Mouse (Mus musculus): ENCODE data around the gene Tmem253. TPM values are rescaled to one million over a fixed set of nuclear protein-coding genes. Genes with fewer than 3 reads are reported as not detected.

Tmem253 gene
- total RNA-seq, 2 experiments from 2014 or later: 1.5 to 1.9 TPM

DNA sequence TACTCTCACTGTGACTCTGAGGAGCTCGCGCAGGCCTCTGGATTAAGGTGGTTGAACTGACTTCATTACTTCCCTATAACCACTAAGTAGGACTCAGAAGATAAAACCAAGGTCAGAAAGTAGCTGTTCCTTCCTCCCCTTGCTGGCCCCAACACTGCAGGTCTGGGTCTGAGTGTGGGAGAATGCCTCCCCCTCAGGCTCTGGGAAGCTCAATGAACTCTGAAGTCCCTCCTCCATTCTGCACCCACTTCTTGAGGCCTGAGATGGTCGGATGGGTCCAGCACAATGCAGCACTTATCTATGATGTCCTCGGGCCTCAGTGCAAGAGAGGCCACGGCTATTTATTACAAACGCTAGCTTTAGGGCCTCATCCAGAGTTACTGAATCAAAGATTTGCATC lies 9.8 kb upstream of the Tmem253 start:
- DNase-seq: no peak
- intact Hi-C loops (cut with DNase I): no loop called here

DNA sequence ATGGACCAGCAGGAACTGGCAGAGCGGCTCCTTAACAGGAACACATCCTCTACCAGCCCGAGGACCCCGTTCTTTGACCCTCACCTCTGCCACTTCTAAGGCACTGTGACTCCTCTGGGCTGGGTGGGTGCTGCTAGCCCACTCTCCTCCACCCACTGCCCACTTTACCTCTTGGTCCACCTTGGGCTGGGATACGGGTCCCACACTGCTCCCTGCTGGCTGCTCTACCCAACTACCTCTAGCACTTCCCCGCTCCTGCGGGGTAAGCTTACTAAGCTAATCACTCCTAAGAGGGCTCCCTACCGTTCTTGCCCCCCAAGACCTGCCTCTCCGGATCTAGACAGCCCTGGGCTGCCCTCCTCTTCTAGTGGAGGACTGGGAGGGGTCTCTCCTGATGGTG lies 9.2 kb upstream of the Tmem253 start:
- intact Hi-C loops (cut with DNase I): no loop called here

DNA sequence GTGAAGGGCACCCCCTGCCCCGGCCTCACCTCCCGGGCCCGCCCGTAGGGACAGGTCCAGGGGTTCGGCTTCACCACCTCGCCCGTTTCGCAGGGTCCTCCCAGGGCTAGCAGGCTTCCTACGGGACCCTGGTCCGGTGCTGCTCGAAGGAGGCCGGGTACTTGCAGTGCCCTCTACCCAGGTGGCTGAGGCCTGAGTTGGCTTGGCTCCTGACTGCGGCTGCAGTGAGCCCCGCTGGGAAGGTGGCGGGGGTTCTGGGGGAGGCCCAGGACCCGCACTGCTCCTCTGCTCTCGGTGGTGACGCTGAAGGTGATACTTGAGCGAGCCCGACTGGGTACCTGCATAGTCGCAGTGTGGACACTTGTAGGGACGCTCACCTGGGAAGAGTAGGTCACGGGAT lies 8.7 kb upstream of the Tmem253 start:
- no peak for DNase-seq
- intact Hi-C loops (cut with DNase I): no loop called here

More for the DNA sequence above, 9.2 kb upstream of the Tmem253 start:
- no peak for DNase-seq

DNA sequence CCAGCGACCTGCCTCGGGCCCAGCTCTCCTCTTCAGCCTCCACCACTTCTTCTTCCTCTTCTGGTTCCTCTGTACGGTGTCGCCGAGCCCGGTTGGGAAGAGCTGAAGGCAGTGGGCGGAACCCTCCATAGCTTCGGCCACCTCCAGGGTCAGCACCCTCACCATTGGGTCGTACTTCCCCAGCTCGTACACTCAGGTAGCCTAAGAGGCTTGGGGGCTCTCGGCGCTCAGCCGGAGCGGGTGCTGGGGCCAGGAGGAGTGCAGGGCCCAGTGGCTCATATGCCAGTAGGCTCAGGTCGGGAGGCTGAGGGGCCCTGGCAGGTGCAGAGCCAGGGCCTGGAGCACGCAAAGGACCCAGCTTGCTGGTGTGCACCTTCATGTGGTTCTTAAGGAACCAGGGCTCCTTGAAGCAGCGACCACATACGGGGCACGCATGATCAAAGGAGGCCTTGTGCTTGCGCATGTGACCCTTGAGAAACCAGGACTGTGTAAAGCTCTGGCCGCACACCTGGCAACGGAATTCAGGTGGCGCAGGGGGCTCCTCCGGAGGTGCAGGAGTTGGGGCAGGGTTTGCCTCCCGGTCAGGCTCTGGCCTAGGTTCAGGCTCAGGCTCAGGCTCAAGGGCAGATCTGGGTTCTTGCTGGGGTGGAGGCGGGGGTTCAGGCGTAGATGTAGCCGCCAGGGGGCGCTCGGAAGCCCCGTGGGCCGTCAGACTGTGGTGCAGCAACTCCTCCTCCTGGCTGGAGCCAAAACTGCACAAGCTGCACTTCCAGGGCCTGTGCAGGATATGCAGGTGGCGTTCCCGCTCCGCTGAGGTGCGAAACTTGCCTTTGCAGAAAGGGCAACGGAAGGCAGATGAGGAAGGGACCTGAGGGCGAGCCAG lies 6.9 kb upstream of the Tmem253 start:
- DNase-seq: peak; percentile 92 to 96
- intact Hi-C loops (cut with DNase I): loop anchor here (1.0 kb wide), 1 partner anchor 106 kb away; no protein-coding TSS in a partner anchor

DNA sequence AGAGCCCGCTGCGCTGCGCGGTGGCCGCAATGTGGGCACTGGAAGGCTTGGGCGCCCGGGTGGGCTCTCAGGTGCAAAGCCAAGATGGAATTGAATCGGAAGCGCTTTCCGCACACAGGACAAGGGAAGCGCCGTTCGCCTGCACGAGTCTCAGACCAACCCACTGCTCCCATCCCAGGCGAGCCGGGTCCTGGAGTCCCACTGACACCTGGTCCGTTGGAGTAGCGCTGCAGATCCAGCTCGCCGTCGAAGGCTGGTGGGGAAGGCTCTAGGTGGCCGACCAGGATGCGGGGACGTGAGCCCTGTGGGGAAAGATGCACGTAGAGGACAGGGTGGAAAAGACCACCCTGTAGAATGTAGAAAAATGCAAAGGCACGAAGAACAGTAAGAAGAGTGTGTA lies 6.1 kb upstream of the Tmem253 start:
- intact Hi-C loops (cut with DNase I): no loop called here
- no peak for DNase-seq

DNA sequence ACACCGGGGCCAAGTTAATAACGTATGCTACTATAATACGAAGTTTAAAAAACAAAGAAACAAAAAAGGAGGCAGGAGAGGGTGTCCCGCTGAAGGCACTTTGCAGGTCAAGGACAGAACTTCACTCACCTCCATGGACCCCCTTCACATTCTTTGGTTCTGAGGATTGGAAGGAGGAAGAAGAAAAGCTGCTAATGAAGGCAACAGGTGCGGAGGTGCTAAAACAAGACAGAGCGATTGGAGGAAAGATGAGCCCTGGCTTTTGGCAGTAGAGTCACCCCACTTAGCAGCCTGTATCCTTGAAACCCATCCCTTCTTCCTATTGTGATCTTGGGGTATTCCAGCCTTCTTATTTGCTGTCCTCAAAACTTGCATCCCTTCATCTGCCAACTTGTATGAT lies 5.6 kb upstream of the Tmem253 start:
- intact Hi-C loops (cut with DNase I): no loop called here
- DNase-seq: no peak

DNA sequence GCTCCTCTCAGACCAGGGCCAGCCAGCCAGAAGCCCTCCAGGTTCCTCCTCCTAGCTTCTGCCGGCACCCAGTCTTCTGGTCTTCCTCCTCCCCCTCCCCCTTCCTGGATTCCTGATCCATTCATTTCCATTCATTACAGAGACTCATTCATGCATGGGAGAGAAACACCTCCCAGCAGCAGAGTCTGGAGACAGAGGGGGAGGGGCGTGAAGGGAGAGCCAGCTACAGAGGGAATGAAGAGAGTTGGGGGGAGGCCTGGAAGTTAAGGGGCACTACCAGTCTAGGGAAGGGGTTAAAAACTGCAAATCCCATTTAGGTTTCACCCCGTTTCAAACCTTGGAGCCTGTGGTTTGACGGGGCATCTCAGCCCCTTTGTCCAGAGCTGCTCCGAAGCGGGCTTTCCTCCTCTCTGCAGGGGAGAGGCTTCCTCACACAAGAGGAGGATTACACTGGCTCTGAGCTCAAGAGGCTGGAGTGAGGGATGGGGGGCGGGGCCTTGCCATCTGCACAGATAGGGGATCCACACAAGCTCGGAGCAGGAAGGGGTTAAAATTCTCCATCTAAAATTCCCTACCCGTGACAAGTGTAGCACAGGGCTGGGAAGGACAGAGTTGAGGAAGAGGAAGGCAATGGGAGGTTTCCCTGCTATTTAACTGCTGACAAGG lies 4.9 kb upstream of the Tmem253 start:
- intact Hi-C loops (cut with DNase I): no loop called here
- no peak for DNase-seq

DNA sequence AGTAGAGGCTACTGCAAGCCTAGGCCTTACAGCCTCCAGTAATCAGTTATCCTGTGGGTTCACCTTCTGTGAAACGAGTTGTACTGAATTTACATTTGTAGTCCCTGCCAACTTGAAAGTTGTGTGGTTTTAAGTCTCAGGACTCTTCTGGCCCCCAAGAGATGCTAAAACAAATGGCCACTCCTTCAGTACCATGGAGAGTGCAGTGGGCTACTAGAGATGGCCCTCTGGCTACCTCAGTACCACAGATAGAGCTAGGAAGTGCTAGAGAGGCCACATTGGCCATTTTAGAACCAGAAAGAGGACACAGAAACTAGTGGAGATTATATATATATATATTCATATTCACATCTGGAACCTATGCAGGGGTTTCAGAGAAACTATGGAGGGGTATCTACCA lies 3.8 kb upstream of the Tmem253 start:
- intact Hi-C loops (cut with DNase I): no loop called here
- DNase-seq: no peak

DNA sequence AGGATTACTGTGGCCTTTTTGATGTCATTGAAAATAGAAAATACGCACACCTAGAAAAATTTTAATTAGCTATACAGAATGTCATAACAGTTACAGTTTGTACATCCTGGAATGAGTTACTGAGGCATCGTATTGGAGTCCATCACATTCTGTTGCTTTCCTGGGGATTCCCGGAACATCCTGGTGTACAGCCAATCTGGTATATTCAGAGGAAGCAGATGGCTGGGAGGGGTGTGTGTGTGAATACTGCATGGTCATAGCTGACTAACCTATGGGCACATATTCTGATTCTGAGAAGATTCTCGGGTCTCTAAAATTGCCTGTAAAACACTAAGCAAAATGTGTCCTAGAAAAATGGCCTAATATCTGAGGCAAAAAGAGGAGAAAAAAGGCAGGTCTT lies 3.4 kb upstream of the Tmem253 start:
- no peak for DNase-seq
- intact Hi-C loops (cut with DNase I): no loop called here

DNA sequence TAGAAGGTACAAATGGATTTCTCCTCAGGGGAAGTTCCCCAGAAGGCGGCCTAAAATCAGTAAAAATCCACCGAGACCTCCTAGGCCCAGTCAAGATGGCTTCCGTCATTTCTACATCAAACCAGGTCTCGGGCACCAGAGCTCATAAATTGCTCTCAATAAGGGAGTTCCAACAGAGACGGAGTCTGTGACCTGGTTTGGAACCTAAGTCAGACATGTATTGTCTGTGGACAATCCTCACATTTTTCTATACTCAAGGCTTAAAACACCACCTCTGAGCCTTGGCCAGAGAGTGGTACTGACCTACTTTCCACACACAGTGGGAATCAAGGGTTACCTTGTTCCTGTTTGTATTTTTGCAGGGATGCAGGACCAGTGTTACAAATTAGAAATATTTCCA lies 2.9 kb upstream of the Tmem253 start:
- no peak for DNase-seq
- intact Hi-C loops (cut with DNase I): no loop called here

DNA sequence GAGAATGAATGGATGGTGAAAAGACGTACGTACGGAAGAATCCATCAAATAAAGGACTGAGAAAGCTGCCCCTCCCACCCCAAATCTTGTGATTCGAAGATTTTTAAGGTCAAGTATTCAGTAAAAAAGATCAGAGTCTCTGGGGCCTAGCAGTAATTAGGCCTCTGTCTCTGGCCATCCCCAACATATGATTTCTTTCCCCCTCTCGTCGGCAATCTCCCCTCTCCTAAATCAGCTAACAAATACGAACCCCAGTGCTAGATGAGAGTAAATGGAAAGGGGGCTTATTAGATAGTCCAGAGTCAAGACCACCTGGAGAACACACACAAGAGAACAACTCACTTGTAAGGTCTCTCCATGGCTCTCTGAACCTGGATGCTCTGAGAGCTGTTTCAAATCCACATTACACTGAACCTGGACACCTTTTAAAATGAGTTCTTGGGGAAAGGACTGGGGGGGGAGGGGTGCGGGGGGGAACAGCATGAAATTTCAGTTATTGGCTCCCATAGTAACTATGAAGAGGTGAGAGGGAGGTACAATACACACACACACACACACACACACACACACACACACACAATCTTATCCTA lies 2.3 kb upstream of the Tmem253 start:
- intact Hi-C loops (cut with DNase I): no loop called here
- no peak for DNase-seq

DNA sequence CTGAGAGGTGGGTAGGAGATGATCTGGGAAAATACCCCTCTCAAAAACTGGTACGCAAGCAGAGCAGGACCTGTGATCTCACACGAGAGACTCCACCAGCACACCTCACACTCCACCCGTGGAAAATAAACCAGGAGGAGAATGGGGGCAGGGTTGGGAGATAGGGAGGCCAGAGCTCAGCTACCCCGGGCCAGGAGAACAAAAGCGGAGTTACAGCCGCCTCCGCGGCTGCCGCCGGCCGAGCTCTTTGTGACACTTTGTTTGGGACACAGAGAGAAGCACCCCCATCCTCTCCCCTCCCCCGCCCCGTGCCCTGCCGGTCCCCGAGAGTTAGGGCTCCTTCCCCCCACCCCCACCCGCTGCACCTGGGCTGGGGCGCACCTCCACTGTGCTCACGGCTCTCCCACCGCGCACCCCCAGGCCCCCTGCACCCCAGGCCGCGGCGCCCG lies 1.7 kb upstream of the Tmem253 start:
- peak; percentile 43 to 59 for DNase-seq
- intact Hi-C loops (cut with DNase I): no loop called here

DNA sequence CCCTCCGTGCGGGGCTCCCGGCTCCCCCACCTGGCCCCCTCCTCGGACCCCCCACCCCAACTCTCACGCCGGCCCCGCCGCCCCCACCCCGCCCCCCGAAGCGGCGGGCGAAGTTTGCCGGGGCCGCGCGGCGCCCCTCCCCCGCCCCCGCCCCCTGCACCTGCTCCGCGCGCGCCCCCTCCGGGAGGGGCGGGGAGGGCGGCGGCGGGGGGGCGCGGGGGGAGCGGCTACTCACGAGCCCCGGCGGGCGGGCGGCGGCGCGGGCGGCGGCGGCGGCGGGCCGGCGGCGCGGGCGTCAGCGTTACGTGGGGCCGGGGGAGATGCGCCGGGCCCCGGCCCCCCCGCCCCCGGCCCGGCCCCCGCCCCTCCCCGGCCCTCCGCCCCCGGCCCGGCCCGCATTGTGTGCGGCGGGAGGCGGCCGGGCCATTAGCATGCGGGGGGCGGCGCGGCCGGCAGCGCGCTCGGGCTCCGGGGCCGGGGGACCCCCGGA lies 1.1 kb upstream of the Tmem253 start:
- intact Hi-C loops (cut with DNase I): no loop called here

DNA sequence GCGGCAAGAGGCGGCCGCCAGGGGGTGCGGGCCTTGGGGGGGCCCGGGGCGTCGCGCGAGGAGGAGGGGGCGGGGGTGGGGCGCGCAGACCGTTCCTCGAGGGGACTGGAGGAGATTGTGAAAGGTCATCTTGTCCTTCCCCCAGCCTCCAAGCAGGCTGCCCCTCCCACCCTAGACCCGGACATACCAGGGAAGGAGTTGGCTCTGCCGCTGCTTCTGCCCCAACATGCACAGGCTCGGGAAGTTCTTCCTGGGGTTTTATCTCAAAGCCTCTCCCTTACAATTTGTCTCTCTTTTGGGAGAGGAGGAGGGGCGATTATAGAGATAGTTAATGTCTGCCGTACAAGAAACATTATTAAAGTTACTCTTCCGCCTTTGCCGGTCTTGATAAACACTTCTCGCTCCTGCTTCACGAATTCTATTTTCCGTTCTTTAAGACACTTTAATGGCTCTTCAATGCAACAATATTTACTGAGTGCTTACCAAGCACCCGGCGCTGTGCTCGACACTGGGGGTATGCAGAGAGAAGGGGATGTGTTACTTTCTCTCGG lies 622 bp upstream of the Tmem253 start:
- peak; percentile 63 to 65 for DNase-seq
- intact Hi-C loops (cut with DNase I): no loop called here

More for the DNA sequence above, 1.1 kb upstream of the Tmem253 start:
- no peak for DNase-seq

DNA sequence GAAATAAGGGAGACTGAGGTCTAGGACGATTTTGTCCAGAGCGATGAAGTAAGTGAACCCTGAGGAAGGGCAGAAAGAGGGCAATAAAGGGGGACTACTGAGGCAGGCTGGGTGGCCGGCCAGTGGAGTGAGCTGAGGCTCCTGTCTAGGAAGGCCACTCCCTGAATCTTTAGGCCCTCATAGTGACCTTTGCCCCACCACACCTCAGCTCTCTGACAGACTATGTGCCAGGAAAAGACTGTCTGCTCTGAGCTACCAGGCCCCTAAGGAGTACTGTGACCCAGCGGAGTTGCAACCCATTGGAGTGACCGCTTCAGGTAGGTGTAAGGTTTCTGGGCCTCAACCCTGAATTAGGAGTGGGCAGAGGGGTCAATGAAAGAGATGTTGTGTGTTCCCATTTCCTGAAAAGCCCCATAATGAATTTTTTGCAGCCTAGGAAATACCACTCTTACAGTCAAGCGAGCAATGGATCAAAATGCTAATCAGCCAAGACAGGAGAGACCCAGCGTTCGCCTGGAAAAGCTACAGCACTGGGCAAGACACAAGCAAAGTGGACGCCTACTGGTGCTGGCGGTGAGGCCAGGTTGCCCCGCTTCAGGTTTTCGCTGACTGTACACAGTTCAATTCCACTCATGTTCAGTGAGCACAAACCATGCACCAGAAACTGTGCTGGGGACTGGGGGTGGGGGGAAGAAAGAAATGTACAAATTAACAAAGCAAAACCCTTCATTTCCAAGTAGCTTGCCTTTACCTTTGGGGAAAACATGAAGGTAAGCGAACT lies 1.4 kb downstream of the Tmem253 start:
- intact Hi-C loops (cut with DNase I): no loop called here
- no peak for DNase-seq

DNA sequence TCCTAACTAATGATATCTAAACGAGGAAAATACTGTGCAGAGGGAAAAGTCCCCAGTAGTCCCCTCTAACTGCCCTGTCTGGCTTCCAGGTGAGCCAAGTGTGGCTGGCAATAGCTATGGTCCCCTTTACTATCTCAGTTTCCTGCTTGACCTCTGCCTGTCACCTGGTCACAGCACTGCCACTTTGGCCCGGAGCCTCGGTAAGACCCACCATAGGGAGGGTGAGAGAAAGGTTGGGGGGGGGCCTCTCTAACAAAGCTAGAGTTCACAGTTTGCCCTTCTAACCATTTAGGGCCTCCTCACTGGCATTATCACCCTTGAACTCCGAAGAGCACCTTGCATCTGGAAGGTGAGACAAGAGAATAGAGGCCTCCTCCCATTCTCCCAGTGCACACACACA lies 2.2 kb downstream of the Tmem253 start:
- intact Hi-C loops (cut with DNase I): no loop called here
- no peak for DNase-seq

DNA sequence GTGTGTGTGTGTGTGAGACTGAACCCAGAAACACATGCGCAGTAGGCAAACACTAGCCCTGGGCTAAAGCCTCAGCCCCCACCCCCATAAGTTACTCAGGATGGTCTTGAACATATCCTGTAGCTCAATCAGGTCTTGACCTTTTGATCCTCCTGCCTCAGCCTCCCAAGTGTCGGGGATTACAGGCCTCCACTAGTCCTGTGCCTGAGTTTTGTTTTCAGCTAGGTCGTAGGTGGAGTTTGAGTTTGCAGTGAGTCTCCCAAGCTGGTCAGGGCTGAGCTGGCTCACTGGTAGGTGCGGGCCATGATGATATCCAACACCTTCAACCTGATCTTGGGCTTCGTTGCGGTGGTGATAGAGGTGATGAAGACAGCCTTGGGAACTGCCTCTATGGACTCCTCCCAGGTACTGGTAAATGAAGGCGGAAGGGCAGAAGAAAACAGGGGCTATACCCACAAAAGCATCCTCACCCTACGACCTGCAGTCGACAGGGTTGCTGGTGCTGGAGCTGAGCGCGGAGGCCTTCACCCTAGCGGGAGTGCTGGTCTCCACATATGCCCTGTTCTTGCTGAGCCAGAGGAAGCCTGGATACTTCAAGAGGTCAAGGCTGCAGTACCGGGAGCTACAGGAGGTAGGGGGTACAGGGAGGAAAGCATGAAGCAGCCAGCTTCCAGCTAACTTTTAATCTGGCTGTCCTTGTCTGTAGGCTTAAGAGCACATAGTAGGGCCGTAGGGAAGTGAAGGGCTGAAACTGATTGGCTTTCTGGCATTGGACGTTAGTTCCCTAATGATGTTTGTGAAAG lies 3.0 kb downstream of the Tmem253 start:
- no peak for DNase-seq

DNA sequence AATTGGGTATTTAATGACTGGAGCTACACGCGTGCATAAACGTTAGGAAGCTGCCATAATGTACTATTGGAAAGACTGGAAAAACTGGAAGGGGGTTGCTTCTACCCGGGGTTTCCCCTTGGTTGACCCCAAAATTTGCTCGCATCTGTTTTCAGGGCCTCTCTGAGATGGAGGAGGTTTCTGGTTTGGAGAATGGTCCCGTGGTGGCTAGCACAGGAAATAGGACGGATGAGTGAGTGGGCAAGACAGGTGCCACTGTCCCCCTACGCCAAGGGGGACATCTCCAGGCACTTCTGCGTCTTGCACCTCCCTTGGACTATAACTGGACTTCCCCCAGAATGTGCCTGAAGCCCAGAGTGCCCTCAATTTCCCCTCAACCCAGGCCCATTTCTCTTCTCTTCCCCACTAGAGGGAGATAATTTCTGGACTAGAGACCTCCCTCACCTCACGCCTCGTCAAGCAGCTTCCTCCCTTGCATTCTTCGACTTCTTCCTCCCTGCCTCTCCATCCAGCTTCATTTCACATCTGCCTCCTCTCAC lies 3.7 kb downstream of the Tmem253 start:
- intact Hi-C loops (cut with DNase I): no loop called here
- no peak for DNase-seq

More for the DNA sequence above, 3.0 kb downstream of the Tmem253 start:
- intact Hi-C loops (cut with DNase I): no loop called here
